Mouse (Mus musculus) kidney, embryonic 15.5 days (tissue): ENCODE measurements around the gene Asrgl1. TPM values are rescaled to one million over a fixed set of nuclear protein-coding genes. Genes with fewer than 3 reads are reported as not detected.
"Not testable (repeated sequence)": the region's sequence is repeated elsewhere in the genome, so short reads cannot be mapped to it uniquely, and the experiment has no call there.

ENCODE experiments used
- ATAC-seq: fragments of 200-750 bp; cut with Nextera tagmentation; replicated peaks from 2 replicates; pipeline ENCODE4 v1.8.0; 2017; ENCODE audit warnings: moderate TSS enrichment; ENCODE audit not compliant: low FRiP score
- H3K27ac ChIP-seq: fragments of 300-500 bp; sonication (generic); 2 replicates; pipeline ENCODE4 v1.5.1; 2015; ENCODE audit warnings: mild to moderate bottlenecking, inconsistent platforms
- H3K27me3 ChIP-seq: fragments of 300-500 bp; sonication (generic); 2 replicates; pipeline ENCODE4 v1.6.1; 2015; ENCODE audit warnings: inconsistent platforms
- H3K36me3 ChIP-seq: fragments of 300-500 bp; sonication (generic); 2 replicates; pipeline ENCODE4 v1.6.1; 2015; ENCODE audit warnings: inconsistent platforms
- H3K4me1 ChIP-seq: fragments of 300-500 bp; sonication (generic); 2 replicates; pipeline ENCODE4 v1.6.1; 2015; ENCODE audit warnings: inconsistent platforms
- H3K4me2 ChIP-seq: fragments of 300-500 bp; sonication (generic); 2 replicates; pipeline ENCODE4 v1.6.1; 2015; ENCODE audit warnings: moderate library complexity, mild to moderate bottlenecking, inconsistent platforms
- H3K4me3 ChIP-seq: fragments of 300-500 bp; sonication (generic); replicated peaks from 2 replicates; pipeline ENCODE4 v1.5.1; 2015; ENCODE audit warnings: mild to moderate bottlenecking, inconsistent platforms
- H3K9ac ChIP-seq: fragments of 300-500 bp; sonication (generic); 2 replicates; pipeline ENCODE4 v1.6.1; 2015; ENCODE audit warnings: mild to moderate bottlenecking, inconsistent platforms
- H3K9me3 ChIP-seq: fragments of 300-500 bp; sonication (generic); replicated peaks from 2 replicates; pipeline ENCODE4 v1.6.1; 2016; ENCODE audit warnings: inconsistent platforms
- WGBS: fragments of 180-500 bp; shearing (Covaris S2); methylation state at CpG from one replicate; pipeline ENCODE4 v1.1.7; 2015; ENCODE audit warnings: mixed read lengths; 5-methylcytosine and 5-hydroxymethylcytosine counted together
- polyA plus RNA-seq: library from polyadenylated mRNA; unstranded; fragments of >200 nt; fragmentation: Nextera tagmentation; extraction: Ambion mirVana; gene quantifications from 2 replicates; pipeline ENCODE4 v1.2.1, GENCODE M21; 2015

The Asrgl1 gene
- 19.4 and 22.0 TPM in 2 replicates for polyA plus RNA-seq

DNA sequence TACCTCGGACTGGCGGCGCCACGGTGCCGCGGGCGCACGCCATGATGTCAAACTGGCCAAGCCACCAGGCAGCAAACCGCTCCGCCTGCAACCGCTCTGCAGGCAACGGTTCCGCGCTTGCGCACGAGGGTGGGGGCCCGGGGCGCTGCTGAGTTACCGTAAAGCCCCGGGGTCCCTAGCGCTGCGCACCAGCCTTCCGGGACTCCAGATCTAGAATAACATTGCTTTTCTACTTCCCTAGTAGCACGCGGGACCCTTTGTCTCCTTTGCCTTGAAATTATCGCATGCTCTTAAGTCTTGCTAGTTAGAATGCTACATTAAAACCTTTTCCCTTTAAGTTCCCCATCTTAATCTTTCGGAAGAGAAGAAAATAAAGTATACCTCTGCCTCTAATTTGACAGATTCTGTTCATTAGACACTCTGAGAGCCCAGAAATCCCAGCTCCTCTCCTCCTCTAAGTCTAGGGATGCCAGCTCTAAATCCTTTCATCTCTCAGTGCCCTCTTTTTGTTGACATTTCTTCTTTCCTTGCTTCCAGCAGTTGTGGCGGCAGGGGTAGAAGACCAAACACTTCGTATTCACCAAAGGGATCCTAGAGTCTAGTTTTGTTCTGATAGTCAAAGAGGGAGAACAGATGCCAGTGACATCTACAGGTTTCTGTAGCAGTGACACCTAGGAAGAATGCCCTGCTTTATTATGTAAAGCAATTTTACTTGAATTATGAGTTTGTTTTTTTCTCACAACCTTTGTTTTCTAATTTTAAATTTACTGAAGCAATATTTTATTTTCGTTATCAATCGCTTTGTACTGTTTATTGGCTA lies at the start of gene Asrgl1:
Asrgl1 (minus strand) TSS at position 125 of the 820 bp plus-strand sequence.
- 0 out of 2 replicates have a peak within 1 kb of the TSS, but pooled peaks have one; percentile 22 for H3K27ac ChIP-seq
- ATAC-seq = peak; percentile 97
- peak within 1 kb of the TSS; percentile 76 for H3K4me3 ChIP-seq
- H3K36me3 ChIP-seq = no peaks in the 10 kb centered on the region
- peak within 1 kb of the TSS; percentile 98 for H3K4me2 ChIP-seq
- H3K4me1 ChIP-seq = peaks cover 26% of the 10 kb centered on the region
- no peaks in the 10 kb centered on the region for H3K27me3 ChIP-seq
- peak within 1 kb of the TSS; percentile 79 for H3K9ac ChIP-seq
- 13% methylated on average over 31 of the region's 31 CpGs for WGBS
- H3K9me3 ChIP-seq = no peaks in the 10 kb centered on the region

DNA sequence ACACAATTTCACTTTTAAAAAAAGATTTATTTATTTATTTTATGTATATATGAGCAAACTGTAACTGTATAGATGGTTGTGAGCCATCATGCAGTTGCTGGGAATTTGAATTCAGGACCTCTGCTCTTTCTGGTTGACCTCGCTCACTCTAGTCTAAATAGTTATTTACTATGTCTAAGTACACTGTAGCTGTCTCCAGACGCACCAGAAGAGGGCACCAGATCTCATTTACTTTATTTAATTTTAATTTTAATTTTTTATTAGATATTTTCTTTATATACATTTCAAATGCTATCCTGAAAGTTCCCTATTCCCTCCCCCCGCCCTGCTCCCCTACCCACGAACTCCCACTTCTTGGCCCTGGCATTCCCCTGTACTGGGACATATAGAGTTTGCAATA lies 10.8 kb upstream of the Asrgl1 start:
- ATAC-seq = no peak
- no peak overlapping the region for H3K27ac ChIP-seq
- H3K9me3 ChIP-seq = no peaks in the 10 kb centered on the region
- no peak overlapping the region for H3K4me2 ChIP-seq
- no peak overlapping the region for H3K9ac ChIP-seq
- no peaks in the 10 kb centered on the region for H3K4me1 ChIP-seq
- no peak overlapping the region for H3K4me3 ChIP-seq
- no peaks in the 10 kb centered on the region for H3K27me3 ChIP-seq
- WGBS = 67% methylated on average over 4 of the region's 4 CpGs
- no peaks in the 10 kb centered on the region for H3K36me3 ChIP-seq

DNA sequence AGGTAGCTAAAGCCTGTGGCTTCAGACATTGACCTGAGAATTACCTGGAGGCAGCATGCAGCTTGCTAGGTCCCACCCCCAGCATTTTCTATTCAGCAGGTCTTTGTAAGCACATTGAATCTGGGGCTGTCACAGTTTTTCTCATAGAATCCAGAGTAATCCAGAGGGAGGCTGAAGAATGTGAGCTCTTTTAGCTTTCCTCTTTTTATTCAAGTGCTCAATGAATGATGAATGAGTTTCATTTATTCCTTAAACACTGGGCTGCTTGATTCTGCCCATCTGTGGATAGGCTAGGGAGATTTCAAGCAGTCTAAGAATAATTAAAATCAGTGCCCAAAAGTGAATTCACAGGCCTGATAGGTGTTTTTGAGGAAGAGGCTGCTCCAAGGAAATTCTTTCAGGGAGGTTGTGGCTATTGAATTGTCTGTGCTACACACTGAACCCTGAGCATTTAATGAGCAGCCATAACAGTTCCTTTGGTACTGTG lies 8.2 kb upstream of the Asrgl1 start:
- Histone ChIP-seq H3K4me2 (no peak overlapping the region), H3K4me1 (no peaks in the 10 kb centered on the region), H3K27me3 (no peaks in the 10 kb centered on the region), H3K36me3 (no peaks in the 10 kb centered on the region), H3K9me3 (no peaks in the 10 kb centered on the region), H3K4me3 (no peak overlapping the region), H3K9ac (no peak overlapping the region), H3K27ac (no peak overlapping the region)
- no peak for ATAC-seq

DNA sequence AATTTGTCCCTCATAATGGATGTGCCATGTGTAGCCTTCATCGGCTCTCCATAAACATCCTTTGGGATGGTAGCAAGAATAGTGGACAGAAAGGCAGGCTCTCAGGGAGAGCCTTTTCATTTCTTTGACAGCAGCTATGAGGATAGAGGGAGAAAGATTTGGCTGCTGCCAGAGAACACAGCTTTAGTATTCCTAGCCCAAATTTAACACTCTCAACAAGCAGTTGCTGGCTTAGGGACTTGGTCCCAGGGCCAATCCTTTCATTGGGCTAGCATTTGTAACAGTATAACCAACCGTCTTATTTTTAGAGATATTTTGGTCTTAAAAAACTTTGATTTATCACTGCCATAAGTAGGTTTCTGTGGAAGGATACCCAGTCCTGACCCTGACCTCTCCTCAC lies 7.8 kb upstream of the Asrgl1 start:
- no peak for ATAC-seq
- whole genome bisulfite sequencing = 75% methylated on average over 2 of the region's 2 CpGs
- H3K36me3 ChIP-seq = no peaks in the 10 kb centered on the region
- no peak overlapping the region for H3K27ac ChIP-seq
- H3K27me3 ChIP-seq = no peaks in the 10 kb centered on the region
- no peak overlapping the region for H3K9ac ChIP-seq
- no peaks in the 10 kb centered on the region for H3K9me3 ChIP-seq
- H3K4me1 ChIP-seq = no peaks in the 10 kb centered on the region
- no peak overlapping the region for H3K4me3 ChIP-seq
- H3K4me2 ChIP-seq = no peak overlapping the region

DNA sequence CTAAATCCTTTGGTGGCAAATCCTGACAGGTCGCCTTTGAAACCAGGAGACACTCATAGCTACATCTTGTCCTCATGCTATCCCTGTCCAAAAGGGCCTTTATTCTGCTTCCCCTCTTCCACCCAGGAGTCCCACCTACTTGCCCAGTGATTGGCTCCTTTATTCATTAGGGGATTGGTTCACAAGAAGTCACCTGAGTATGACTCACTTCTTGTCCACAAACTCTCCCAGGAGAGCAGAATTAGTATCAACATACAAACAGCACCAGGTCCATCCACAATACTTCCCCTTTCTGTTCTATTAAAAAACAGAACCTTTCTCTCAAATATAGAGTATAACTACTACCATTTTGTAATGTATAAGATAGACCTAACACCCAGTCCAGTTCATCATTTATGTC lies 4.9 kb upstream of the Asrgl1 start:
- H3K4me2 ChIP-seq, H3K27ac ChIP-seq, H3K4me1 ChIP-seq, H3K9me3 ChIP-seq, H3K9ac ChIP-seq, H3K27me3 ChIP-seq, H3K4me3 ChIP-seq, ATAC-seq, H3K36me3 ChIP-seq: not testable (repeated sequence)
- WGBS = 83% methylated on average over 1 of the region's 1 CpGs

DNA sequence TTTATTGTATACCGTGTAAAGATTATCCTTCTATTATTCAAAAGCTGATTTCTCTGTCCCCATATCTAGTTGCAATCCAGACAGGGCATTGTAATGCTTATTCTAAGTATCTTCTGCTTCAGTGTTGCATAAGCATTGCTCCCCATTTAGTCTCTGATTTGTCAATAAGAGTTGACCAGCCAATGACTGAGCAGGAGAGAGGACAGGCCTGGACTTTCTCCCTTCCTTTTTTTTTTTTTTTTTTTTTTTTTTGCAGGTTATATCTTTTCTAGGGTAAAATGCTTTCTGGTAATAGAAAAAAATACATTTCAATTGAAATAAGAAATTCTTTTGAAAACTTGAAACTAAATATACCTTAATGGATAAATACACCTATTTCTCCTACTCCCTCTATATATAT lies 1.7 kb upstream of the Asrgl1 start:
- H3K9me3 ChIP-seq = no peaks in the 10 kb centered on the region
- H3K4me2 ChIP-seq = no peak overlapping the region
- H3K27me3 ChIP-seq = no peaks in the 10 kb centered on the region
- H3K4me3 ChIP-seq = no peak overlapping the region
- H3K36me3 ChIP-seq = no peaks in the 10 kb centered on the region
- no peak overlapping the region for H3K9ac ChIP-seq
- H3K27ac ChIP-seq = no peak overlapping the region
- WGBS = 92% methylated on average over 1 of the region's 1 CpGs
- no peak for ATAC-seq
- peaks cover 22% of the 10 kb centered on the region for H3K4me1 ChIP-seq

DNA sequence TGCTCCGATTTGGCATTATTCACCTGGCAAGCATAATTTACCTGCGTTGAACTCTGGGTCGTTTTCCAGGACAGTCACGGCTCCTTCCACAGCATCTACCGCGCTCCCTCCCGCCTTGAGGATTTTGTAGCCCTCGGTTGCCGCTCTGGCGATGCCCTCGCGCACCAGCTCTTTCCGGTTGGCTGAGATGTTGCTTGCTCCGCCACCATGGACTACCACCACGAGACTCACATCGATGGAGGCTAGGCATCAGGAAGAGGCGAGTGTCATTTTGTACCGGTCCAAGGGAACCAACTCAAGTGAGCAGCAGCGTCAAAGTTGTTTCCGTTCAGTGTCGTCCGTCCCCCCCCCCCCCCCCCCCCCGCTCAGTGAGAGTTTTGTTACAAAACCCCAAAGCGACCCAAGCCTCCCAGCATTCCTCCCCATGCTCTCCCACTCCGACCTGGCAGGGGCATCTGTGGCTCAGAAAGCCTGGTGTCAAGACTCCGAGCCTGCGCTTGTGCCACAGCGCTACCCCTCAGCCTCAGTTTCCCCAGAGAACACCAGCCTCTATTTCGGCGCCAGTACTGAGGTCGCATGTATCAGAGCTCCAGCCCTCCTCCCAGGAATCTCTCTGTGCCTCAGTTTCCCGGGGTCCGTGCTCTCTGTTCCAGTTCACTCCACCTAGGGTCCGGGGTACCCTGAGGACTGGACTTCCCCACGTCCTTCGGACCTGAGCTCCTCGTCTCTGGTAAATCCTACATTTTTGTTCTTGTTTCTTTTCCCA lies 507 bp downstream of the Asrgl1 start:
- Histone ChIP-seq H3K27ac (0 out of 2 replicates have a peak overlapping the region, but pooled peaks have one; percentile 22), H3K4me3 (peak overlapping the region; percentile 76), H3K9ac (peak overlapping the region; percentile 79), H3K9me3 (no peaks in the 10 kb centered on the region), H3K27me3 (no peaks in the 10 kb centered on the region), H3K36me3 (no peaks in the 10 kb centered on the region), H3K4me1 (peaks cover 27% of the 10 kb centered on the region), H3K4me2 (peak overlapping the region; percentile 98)
- ATAC-seq = peak; percentile 76
- WGBS = 1% methylated on average over 34 of the region's 37 CpGs

DNA sequence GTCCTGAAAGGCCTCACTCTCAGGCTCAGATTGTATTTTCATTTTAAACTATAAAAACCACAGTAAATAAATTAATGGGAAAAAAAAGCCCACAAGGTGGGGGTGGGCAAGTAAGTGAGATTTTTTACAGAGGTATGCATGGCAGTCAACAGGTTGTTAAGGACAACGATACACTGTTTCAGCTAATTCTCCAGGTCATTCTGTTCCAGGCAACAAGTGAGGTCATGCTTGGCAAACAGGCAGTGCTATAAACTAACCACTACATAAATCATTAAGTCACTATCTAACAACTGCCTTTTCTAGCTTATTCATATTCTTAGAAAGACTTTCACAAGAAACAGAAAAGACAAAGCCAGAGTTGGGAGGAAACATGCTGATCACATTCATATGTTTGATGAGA lies 5.4 kb downstream of the Asrgl1 start:
- 22% methylated on average over 1 of the region's 1 CpGs for WGBS
- Histone ChIP-seq H3K4me3 (no peak overlapping the region), H3K4me1 (peaks cover 23% of the 10 kb centered on the region), H3K9ac (no peak overlapping the region), H3K36me3 (peaks cover 4% of the 10 kb centered on the region; the same call in 1 of the 2 replicates), H3K4me2 (no peak overlapping the region), H3K9me3 (no peaks in the 10 kb centered on the region; the same call in 1 of the 2 replicates), H3K27me3 (no peaks in the 10 kb centered on the region), H3K27ac (no peak overlapping the region)
- ATAC-seq = no peak

DNA sequence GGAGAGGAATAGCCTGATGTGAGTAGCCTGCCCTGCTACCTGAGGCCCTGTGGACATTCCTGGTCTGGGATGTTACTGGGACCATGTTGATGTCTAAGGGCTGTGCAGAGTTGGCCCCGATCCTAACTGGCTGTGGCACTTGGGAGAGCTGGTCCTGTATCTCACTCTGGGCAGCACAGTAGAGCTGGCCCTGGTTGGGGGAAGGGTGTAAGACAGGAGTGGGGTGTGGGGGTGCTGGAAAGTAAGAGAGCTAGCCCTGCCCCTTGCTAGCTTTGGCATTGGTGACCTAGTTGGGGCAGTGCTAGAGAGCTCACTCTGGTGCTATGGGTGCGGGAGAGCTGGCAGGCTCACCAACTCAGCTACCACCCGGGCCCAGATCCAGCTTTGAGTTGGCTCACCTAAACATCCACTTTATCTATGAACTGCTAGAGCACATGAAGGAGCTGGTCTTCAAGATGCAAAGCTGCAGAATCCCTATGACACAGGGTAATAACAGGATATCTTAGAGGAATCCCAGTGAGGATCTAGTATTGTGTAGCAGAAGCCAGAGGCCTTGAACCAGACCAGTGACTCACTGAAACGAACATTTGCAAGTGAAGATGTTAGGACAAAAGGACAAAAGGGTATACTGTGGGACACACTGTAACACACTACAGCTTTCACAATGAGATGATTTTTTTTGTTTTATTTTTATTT lies 6.8 kb downstream of the Asrgl1 start:
- Histone ChIP-seq H3K9me3 (no peaks in the 10 kb centered on the region; the same call in 1 of the 2 replicates), H3K9ac (no peak overlapping the region), H3K27ac (no peak overlapping the region), H3K4me1 (peaks cover 12% of the 10 kb centered on the region), H3K4me2 (no peak overlapping the region), H3K36me3 (peaks cover 4% of the 10 kb centered on the region; the same call in 1 of the 2 replicates), H3K4me3 (no peak overlapping the region), H3K27me3 (no peaks in the 10 kb centered on the region)
- no peak for ATAC-seq
- 90% methylated on average over 4 of the region's 4 CpGs for WGBS

DNA sequence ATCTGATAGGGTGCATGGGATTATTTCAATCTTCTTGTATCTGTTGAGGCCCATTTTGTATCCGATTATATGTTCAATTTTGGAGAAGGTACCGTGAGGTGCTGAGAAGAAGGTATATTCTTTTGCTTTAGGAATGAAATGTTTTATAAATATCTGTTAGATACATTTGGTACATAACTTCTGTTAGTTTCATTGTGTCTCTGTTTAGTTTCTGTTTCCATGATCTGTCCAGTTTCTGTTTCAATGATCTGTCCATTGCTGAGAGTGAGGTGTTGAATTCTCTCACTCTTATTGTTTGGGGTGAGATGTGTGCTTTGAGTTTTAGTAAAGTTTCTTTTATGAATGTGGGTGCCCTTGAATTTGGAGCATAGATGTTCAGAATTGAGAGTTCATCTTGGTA lies 11.4 kb downstream of the Asrgl1 start:
- H3K9me3 ChIP-seq, H3K9ac ChIP-seq, H3K4me1 ChIP-seq, H3K36me3 ChIP-seq, H3K27ac ChIP-seq, H3K27me3 ChIP-seq, ATAC-seq, H3K4me2 ChIP-seq, H3K4me3 ChIP-seq: not testable (repeated sequence)
- WGBS = 90% methylated on average over 2 of the region's 2 CpGs

DNA sequence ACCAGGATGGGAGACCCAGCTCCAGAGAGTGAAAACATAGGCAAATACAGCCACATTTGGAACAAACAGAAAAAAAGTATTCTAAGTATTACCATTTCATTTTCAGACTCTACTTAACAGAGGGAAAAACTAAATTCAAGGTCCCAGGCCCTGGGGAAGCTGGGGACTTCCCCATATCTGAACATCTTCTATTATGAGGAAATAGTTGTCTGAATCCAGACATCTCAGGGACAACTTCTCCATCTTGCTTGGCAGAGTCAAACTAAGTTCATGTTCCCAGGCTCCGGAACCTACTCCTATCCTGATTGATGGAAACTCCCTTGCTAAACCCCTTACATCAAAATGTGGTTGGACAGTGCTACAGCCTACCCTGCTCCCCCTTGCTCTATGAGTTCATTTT lies 13.0 kb downstream of the Asrgl1 start:
- Histone ChIP-seq H3K27ac (no peak overlapping the region), H3K4me1 (no peaks in the 10 kb centered on the region), H3K4me2 (no peak overlapping the region), H3K27me3 (no peaks in the 10 kb centered on the region), H3K9me3 (no peaks in the 10 kb centered on the region; the same call in 1 of the 2 replicates), H3K36me3 (peaks cover 4% of the 10 kb centered on the region; the same call in 1 of the 2 replicates), H3K9ac (no peak overlapping the region), H3K4me3 (no peak overlapping the region)
- no peak for ATAC-seq
- WGBS = 88% methylated on average over 1 of the region's 1 CpGs
